Mouse (Mus musculus) left cerebral cortex, postnatal 14 days (tissue): ENCODE results near the gene Ercc1. TPM values are rescaled to one million over a fixed set of nuclear protein-coding genes. Genes with fewer than 3 reads are reported as not detected.

ENCODE experiments used
- DNase-seq, 2 experiments: peaks; one replicate each; pipeline ENCODE4 v3.0.0; 2021 to 2022; ENCODE audit warnings: low spot score in 2 of 2, mixed read lengths in 1 of 2
- intact Hi-C: fragments of 180-260 bp; cut with DNase I; formaldehyde crosslinking; loops from one replicate; pipeline ENCODE4 v1.15.1; 2025
- total RNA-seq, 2 experiments: library from RNA; stranded (reverse); gene quantifications; 2 replicates each; pipeline ENCODE4 v1.2.3; 2021

The Ercc1 gene
- total RNA-seq, 2 experiments from 2014 or later = 42.7 to 44.0 TPM

- peak; percentile 80 to 83 for DNase-seq
- intact Hi-C loops = no loop called here
These were observed 36.7 kb upstream of the Ercc1 start for GRCm38 (mm10) chr7:19307739-19308453.

- peak; percentile 96 to 97 for DNase-seq
- intact Hi-C loops = no loop called here
These were observed 35.9 kb upstream of the Ercc1 start for GRCm38 (mm10) chr7:19308454-19309277.

GRCm38 (mm10) chr7:19309278-19309883, 35.2 kb upstream of the Ercc1 start:
- intact Hi-C loops = no loop called here
- no peak for DNase-seq

GRCm38 (mm10) chr7:19309884-19310641, 34.5 kb upstream of the Ercc1 start, which contains the start of gene Fosb:
Gene Fosb (minus strand): TSS chr7:19310051.
- DNase-seq = peak; percentile 97
- intact Hi-C loops = no loop called here

GRCm38 (mm10) chr7:19311991-19312390, 32.6 kb upstream of the Ercc1 start:
- intact Hi-C loops = no loop called here
- DNase-seq = no peak

- intact Hi-C loops = no loop called here
- no peak for DNase-seq
These were observed 30.5 kb upstream of the Ercc1 start for GRCm38 (mm10) chr7:19314033-19314432.

GRCm38 (mm10) chr7:19316451-19317161, 28.0 kb upstream of the Ercc1 start:
- no peak for DNase-seq
- intact Hi-C loops = no loop called here

GRCm38 (mm10) chr7:19318201-19318600, 26.4 kb upstream of the Ercc1 start:
- DNase-seq = no peak
- intact Hi-C loops = no loop called here

- intact Hi-C loops = no loop called here
- DNase-seq = no peak
These were observed 25.9 kb upstream of the Ercc1 start for GRCm38 (mm10) chr7:19318676-19319075.

- DNase-seq = peak in 1 of 2 experiments; percentile 43
- intact Hi-C loops = no loop called here
These were observed 25.1 kb upstream of the Ercc1 start for GRCm38 (mm10) chr7:19319458-19319857.

- intact Hi-C loops = no loop called here
- DNase-seq = peak; percentile 95 to 97
These were observed 24.7 kb upstream of the Ercc1 start for GRCm38 (mm10) chr7:19319906-19320305.

- intact Hi-C loops = no loop called here
- no peak for DNase-seq
These were observed 23.9 kb upstream of the Ercc1 start for GRCm38 (mm10) chr7:19320637-19321036.

- intact Hi-C loops = no loop called here
- DNase-seq = no peak
These were observed 23.1 kb upstream of the Ercc1 start for GRCm38 (mm10) chr7:19321464-19321863.

GRCm38 (mm10) chr7:19322489-19322888, 22.1 kb upstream of the Ercc1 start:
- DNase-seq = no peak
- intact Hi-C loops = no loop called here

- intact Hi-C loops = no loop called here
- DNase-seq = no peak
These were observed 20.4 kb upstream of the Ercc1 start for GRCm38 (mm10) chr7:19324221-19324620.

GRCm38 (mm10) chr7:19325262-19326199, 19.0 kb upstream of the Ercc1 start:
- no peak for DNase-seq
- intact Hi-C loops = no loop called here

- intact Hi-C loops = no loop called here
- DNase-seq = peak; percentile 68 to 72
These were observed 18.2 kb upstream of the Ercc1 start for GRCm38 (mm10) chr7:19326359-19326758.

- intact Hi-C loops = no loop called here
- DNase-seq = peak; percentile 85
These were observed 17.4 kb upstream of the Ercc1 start for GRCm38 (mm10) chr7:19327128-19327527.
